Mouse (Mus musculus): ENCODE data around the gene H2-T23.
"Not testable (repeated sequence)": the region's sequence is repeated elsewhere in the genome, so short reads cannot be mapped to it uniquely, and the experiment has no call there.

The H2-T23 gene

GRCm38 (mm10) chr17:36023710-36024654 lies 8.7 kb downstream of the H2-T23 start:
- DNase-seq (ENCODE audit: low read depth, low spot score): no peak

GRCm38 (mm10) chr17:36022922-36023321 lies 9.7 kb downstream of the H2-T23 start:
- no peak for DNase-seq (ENCODE audit: low read depth, low spot score)

- DNase-seq (ENCODE audit: low read depth, low spot score): no peak
Observed at GRCm38 (mm10) chr17:36022098-36022497, 10.6 kb downstream of the H2-T23 start.

- no peak for DNase-seq (ENCODE audit: low read depth, low spot score)
Observed at GRCm38 (mm10) chr17:36021309-36021708, 11.3 kb downstream of the H2-T23 start.

- DNase-seq (ENCODE audit: low read depth, low spot score): no peak
Observed at GRCm38 (mm10) chr17:36020191-36021073, 12.2 kb downstream of the H2-T23 start, which contains the start of gene H2-T24. H2-T24 (minus strand) TSS chr17:36020560.

DNA sequence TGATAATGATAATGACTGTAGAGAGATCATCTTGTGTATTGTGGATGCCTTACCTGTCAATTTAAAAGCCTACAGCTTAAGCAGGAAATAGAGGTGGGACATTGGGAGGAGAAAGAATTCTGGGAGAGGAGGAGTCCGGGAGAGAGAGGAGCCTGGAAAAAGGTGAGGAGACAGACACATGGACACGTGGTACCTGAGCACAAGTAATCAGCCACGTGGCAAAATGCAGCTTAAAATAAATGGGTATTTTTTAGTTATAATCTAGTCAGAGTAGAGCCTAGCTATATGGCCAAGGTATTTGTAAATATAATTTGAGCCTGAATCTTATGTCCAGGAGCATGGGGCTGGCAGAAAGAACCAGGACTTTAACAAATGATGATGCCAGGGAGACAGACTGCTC lies 13.1 kb downstream of the H2-T23 start:
- no peak for DNase-seq (ENCODE audit: low read depth, low spot score)

DNA sequence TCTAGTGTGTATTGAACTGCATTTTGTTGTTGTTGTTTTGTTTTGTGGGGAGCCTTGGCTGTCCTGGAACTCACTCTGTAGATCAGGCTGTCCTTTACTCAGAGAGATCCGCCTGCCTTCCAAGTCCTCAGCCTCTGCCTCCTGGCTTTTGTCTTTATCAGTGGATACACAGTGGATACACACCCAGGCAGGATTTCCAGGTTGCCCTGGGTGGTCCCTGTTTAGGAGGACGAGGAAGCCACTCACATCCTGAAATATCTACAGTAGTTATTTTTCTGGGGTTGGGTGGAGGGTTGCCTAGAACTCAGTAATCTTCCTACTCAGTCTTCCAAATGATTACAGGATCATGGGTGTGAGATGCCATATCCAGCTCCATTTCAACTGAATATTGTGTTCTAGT lies 13.7 kb downstream of the H2-T23 start:
- DNase-seq (ENCODE audit: low read depth, low spot score): no peak

- no peak for DNase-seq (ENCODE audit: low read depth, low spot score)
Observed at GRCm38 (mm10) chr17:36017046-36017445, 15.6 kb downstream of the H2-T23 start.

DNA sequence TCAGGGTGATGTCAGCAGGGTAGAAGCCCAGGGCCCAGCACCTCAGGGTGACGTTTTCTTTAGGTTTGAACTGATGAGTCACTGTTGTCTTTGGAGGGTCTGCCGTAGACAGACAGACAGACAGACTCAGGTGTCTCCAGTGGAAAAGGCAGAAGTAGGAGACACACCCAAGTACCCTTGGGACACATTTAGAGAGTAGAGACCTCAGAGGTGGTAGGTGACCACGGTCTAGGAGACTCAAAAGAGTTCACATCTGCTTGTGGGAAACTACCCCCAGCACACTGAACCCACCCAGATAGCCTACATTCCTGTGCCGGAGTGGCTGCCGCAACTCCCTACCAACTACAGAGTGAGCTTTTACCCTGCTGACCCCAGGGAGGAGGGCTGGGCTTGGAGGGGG lies 17.7 kb downstream of the H2-T23 start:
- DNase-seq (ENCODE audit: low read depth, low spot score): no peak

DNA sequence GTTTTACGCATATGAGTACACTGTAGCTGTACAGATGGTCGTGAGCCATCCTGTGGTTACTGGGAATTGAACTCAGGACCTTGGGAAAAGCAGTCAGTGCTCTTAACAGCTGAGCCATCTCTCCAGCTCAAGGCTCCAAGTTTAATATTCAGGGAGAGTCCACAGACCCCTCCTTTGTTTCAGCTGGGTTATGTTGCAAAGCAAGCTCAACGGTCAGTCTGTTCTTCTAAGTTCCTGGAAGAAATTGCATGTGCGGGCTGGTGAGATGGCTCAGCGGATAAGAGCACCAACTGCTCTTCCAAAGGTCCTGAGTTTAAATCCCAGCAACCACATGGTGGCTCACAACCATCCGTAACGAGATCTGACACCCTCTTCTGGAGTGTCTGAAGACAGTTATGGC lies 28.2 kb downstream of the H2-T23 start:
- not testable (repeated sequence) for DNase-seq (ENCODE audit: low read depth, low spot score)

GRCm38 (mm10) chr17:36003331-36003730 lies 29.3 kb downstream of the H2-T23 start:
- DNase-seq (ENCODE audit: low read depth, low spot score): no peak

GRCm38 (mm10) chr17:36001966-36002365 lies 30.7 kb downstream of the H2-T23 start:
- no peak for DNase-seq (ENCODE audit: low read depth, low spot score)

- no peak for DNase-seq (ENCODE audit: low read depth, low spot score)
Observed at GRCm38 (mm10) chr17:36001121-36001897, 31.3 kb downstream of the H2-T23 start.

DNA sequence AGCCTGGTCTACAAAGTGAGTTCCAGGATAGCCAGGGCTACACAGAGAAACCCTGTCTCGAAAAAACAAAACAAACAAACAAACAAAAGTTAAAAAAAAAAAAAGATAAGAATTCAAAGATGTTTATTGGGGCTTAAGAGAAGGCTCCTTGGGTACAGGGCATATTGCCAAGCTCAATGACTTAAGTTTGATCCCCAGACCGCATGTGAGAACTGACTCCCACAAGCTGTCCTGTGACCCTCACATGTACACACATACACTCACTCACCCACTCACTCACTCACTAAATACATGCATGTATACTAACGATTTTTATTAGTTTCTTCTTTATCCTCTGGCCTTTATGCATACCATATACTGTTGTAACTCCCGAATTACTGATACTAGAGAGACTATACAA lies 32.3 kb downstream of the H2-T23 start:
- DNase-seq (ENCODE audit: low read depth, low spot score): no peak

DNA sequence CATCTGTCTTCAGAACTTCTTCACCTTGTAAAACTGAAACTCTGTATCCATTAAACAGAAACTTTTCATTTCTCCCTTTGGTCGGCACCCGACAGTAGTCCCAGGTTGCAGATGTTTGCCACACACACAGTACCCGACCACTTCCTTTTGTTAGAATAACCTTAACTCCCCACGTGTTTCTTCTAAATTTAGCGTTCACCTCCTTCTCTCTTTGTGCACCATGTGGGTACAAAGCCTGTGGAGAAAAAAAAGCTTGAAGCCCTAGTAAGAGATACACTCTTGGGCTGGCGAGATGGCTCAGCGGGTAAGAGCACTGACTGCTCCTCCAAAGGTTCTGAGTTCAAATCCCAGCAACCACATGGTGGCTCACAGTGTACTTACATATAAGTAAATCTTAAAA lies 33.3 kb downstream of the H2-T23 start:
- no peak for DNase-seq (ENCODE audit: low read depth, low spot score)

DNA sequence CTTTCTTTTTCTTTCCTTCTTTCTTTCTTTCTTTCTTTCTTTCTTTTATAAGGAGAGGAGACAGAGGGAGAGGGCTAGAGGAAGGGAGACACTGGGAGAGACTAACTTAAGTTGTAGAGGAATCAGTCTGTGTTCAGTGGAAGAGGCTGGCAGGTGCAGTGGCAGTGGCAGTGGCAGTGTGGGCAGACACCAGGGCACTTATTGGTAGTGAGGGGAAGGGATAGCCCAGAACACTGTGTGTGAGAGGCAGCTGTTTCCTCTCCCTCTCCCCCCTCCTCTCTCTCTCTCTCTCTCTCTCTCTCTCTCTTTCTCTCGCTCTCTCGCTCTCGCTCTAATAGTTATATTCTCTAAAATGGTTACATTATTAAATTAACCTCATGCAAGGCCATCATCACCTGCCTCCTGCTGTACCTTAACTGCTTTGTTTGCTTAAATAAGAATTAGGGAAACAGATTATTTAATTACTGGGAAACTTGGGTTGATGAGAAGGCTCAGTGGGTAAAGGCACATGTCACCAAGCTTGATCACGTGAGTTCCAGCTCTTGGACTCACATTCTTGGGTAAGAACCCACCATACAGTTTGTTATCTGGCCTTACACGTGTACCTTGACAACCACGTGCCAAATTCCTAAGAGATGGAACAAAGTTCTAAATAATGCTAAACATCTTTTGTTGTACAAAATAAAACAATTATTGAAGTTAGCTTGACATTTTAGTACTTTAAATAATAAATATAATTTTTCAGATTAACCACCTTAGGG lies 33.9 kb downstream of the H2-T23 start:
- DNase-seq (ENCODE audit: low read depth, low spot score): no peak

- DNase-seq (ENCODE audit: low read depth, low spot score): no peak
Observed at GRCm38 (mm10) chr17:35997713-35998510, 34.7 kb downstream of the H2-T23 start.

DNA sequence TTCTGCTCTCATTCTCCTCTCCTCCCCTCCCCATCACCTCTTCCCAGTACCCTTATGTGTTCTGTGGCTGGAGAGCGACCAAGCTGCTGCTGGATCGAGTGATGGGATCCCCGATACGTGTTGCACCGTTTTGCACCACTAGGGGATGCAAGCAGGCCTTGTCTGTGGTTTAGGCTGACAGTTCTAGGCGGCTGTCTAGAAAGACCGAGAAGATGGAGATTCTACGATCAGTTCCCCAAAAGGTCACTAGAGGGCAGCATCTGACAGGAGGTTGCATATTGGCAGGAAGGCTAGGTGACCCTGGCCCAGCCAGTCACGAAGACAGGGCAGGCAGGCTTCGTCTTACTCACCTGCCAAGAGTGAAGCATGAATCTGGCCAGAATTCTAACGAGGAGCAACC lies 35.7 kb downstream of the H2-T23 start:
- DNase-seq (ENCODE audit: low read depth, low spot score): peak; percentile 86

DNA sequence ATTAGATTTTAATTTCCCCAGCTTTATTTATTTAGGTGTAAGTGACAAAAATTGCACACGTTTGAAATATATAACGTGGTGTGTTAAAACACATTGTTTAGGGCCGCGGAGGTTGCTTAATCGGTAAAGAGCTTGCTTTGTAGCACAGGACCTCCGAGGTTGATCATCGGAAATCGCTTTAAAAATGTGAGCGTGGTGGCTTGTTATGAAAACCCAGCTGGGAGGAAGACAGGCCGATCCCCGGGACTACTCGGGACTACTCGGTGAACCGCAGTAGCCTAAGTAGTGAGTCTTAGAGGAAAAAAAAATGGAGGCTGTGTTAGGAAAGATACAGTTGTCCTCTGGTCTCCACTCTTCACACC lies 37.8 kb downstream of the H2-T23 start:
- no peak for DNase-seq (ENCODE audit: low read depth, low spot score)
